Mouse (Mus musculus) ES-Bruce4 (cell line): ENCODE measurements around the gene Cct7. TPM values are rescaled to one million over a fixed set of nuclear protein-coding genes. Genes with fewer than 3 reads are reported as not detected.
A peak's percentile ranks its signal among the peaks of the same experiment; 100 is the strongest.

Source experiments
- H3K27ac ChIP-seq: 2 replicates; pipeline ENCODE4 v1.5.1; 2012; ENCODE audit warnings: low read length, inconsistent platforms; ENCODE audit not compliant: insufficient read depth
- H3K27me3 ChIP-seq: 2 replicates; pipeline ENCODE4 v1.6.1; 2012; ENCODE audit warnings: mild to moderate bottlenecking, low read length, inconsistent platforms; ENCODE audit not compliant: control insufficient read depth, poor library complexity, insufficient read depth, severe bottlenecking
- H3K36me3 ChIP-seq: 2 replicates; pipeline ENCODE4 v1.6.1; 2012; ENCODE audit warnings: inconsistent platforms, mild to moderate bottlenecking, low read length, moderate library complexity; ENCODE audit not compliant: control insufficient read depth, poor library complexity, insufficient read depth, severe bottlenecking
- H3K4me1 ChIP-seq: one replicate; pipeline ENCODE4 v1.8.1; 2011; ENCODE audit warnings: low read length; ENCODE audit not compliant: control insufficient read depth, insufficient read depth
- H3K4me3 ChIP-seq: 2 replicates; pipeline ENCODE4 v1.5.1; 2011; ENCODE audit warnings: low read depth, mild to moderate bottlenecking, low read length
- H3K9ac ChIP-seq: 2 replicates; pipeline ENCODE4 v1.6.1; 2012; ENCODE audit warnings: low read depth, mild to moderate bottlenecking, inconsistent platforms; ENCODE audit not compliant: poor library complexity, severe bottlenecking
- H3K9me3 ChIP-seq: replicated peaks from 2 replicates; pipeline ENCODE4 v1.6.1; 2012; ENCODE audit warnings: mild to moderate bottlenecking, low read length, inconsistent platforms; ENCODE audit not compliant: control insufficient read depth, poor library complexity, insufficient read depth, severe bottlenecking
- CTCF ChIP-seq: IDR thresholded peaks from one replicate; pipeline ENCODE4 v1.8.1; 2011; ENCODE audit warnings: low read depth, low read length
- EP300 ChIP-seq: IDR thresholded peaks from 2 replicates; pipeline ENCODE4 v1.6.1; 2011; ENCODE audit warnings: low read depth, low read length; ENCODE audit not compliant: insufficient read depth
- POLR2A ChIP-seq: IDR thresholded peaks from one replicate; pipeline ENCODE4 v1.8.1; 2011; ENCODE audit warnings: low read length; ENCODE audit not compliant: insufficient read depth
- polyA plus RNA-seq: library from polyadenylated mRNA; stranded (reverse); fragments of >200 nt; gene quantifications from 2 replicates; pipeline ENCODE4 v1.2.4, GENCODE M21; 2011; ENCODE audit warnings: low read depth; ENCODE audit not compliant: missing spikeins, insufficient read depth, insufficient read length

Gene Cct7
- polyA plus RNA-seq, 1 experiment, result 467 TPM

DNA sequence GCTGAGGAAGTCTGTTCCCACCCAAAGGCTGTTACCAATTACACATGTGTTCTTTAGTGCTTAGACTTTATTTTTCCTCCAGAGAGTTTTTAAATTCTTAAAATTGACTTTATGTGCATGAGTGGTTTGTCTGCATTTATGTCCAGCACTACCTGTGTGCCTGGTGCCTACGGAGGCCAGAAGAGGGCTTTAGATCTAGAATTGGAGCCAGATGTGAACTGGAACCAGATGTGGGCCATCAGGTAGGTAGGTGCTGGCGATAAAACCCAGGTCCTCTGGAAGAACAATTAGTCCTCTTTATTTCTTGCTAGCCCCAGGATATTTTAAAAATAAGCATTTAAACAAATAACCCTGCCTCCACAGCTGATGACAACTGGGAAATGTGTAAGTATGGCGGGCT, 40.3 kb downstream of the Cct7 start:
- Histone ChIP-seq H3K9ac (no peak overlapping the region), H3K9me3 (no peaks in the 10 kb centered on the region), H3K4me1 (no peaks in the 10 kb centered on the region), H3K36me3 (no peaks in the 10 kb centered on the region), H3K27ac (no peak overlapping the region), H3K4me3 (no peak overlapping the region), H3K27me3 (no peaks in the 10 kb centered on the region)
- TF ChIP-seq CTCF, result no peak
- no peak for TF ChIP-seq EP300
- no peak for TF ChIP-seq POLR2A

DNA sequence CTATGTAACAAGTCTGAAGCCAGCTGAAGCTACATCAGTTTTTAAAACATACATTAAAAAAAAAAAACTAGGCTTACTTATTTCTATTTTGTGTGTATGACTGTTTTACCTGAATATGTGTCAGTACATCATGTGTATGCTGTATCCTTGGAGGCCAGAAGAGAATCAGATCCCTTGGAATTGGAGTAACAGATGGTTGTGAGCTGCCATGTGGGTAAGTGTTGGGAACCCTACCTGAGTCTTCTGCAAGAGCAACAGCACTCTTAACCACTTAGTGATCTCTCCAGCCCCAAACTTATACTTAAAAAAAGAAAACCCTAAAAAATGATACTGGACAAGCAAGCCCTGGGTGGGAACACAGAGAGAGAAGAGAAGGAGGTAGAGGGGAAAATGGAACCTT, 45.7 kb downstream of the Cct7 start:
- TF ChIP-seq CTCF, result no peak
- no peak for TF ChIP-seq EP300
- no peak for TF ChIP-seq POLR2A
- Histone ChIP-seq H3K9ac (no peak overlapping the region), H3K4me1 (no peaks in the 10 kb centered on the region), H3K36me3 (no peaks in the 10 kb centered on the region), H3K27ac (no peak overlapping the region), H3K4me3 (no peak overlapping the region), H3K9me3 (no peaks in the 10 kb centered on the region), H3K27me3 (no peaks in the 10 kb centered on the region)

DNA sequence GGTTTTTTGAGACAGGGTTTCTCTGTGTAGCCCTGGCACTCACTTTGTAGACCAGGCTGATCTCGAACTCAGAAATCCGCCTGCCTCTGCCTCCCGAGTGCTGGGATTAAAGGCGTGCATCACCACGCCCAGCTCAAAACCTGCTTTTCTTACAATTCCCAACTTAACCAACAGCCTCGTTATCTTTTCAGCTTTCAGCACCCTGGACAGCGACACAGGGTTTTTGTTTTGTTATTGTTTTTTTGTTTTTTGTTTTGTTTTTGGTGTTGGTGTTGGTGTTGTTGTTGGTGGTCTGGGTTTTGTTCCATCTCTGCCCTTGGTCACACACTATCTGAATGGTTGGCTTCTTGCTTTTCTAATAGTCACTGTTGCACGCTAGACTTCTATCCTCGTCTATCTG, 46.8 kb downstream of the Cct7 start:
- H3K9ac ChIP-seq, result no peak overlapping the region

DNA sequence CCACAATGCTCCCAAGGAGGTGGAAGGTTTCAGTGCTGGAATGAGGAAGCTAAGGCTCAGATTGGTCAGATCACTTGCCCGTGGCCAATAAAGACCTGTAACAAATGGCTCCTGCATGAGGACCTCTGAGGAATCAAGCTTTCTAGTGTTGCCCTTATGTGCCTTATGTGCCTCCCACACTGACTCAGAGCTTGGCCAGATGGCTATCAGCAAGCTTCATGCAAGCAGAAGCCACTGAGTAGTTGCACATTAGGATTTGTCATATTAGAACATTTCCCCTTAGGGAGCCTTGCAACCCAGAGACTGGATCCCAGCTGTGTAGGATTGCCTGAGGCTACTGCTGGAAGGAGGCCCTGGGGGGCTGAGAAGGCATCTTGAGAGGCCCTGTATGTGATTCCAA, 49.1 kb downstream of the Cct7 start:
- Histone ChIP-seq H3K27me3 (no peaks in the 10 kb centered on the region), H3K4me3 (no peak overlapping the region)
- TF ChIP-seq CTCF (no peak), POLR2A (no peak), EP300 (no peak)

More for the DNA sequence above, 46.8 kb downstream of the Cct7 start:
- no peaks in the 10 kb centered on the region for H3K9me3 ChIP-seq
- H3K4me3 ChIP-seq, result no peak overlapping the region
- H3K36me3 ChIP-seq, result no peaks in the 10 kb centered on the region
- no peaks in the 10 kb centered on the region for H3K4me1 ChIP-seq
- no peaks in the 10 kb centered on the region for H3K27me3 ChIP-seq
- H3K27ac ChIP-seq, result no peak overlapping the region
- TF ChIP-seq EP300 (no peak), CTCF (no peak), POLR2A (no peak)

DNA sequence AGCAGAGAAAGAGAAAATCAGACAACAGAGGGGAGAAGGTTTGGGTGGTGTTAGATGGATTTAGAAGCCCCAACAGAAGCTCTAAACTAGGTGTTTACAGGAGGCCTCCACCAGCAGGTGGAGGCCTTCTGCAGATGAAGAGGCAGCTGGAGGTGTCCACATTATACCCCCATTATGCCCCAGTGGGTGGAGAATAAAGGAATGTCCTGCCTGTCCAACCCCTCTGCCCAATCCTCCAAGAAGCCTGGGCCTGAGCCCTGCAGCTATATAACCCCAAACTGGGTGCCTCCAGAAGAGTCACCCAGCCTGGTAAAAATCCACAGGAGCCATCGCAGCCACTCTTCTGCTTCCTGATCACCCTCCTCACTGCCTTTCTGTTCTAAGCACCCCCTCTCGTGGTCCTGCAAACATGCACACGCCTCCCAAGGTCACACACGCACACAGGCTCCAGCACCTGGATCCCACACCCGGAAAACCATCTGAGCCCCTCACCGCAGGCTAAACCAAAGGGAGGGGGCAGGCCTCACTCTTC, 50.3 kb downstream of the Cct7 start:
- no peaks in the 10 kb centered on the region for H3K36me3 ChIP-seq
- no peaks in the 10 kb centered on the region for H3K4me1 ChIP-seq
- no peaks in the 10 kb centered on the region for H3K9me3 ChIP-seq
- no peak overlapping the region for H3K9ac ChIP-seq
- H3K27ac ChIP-seq, result no peak overlapping the region
- peak overlapping the region; percentile 90 for H3K4me3 ChIP-seq
- TF ChIP-seq CTCF (no peak), EP300 (no peak)
- no peaks in the 10 kb centered on the region for H3K27me3 ChIP-seq

More for the DNA sequence above, 49.1 kb downstream of the Cct7 start:
- H3K36me3 ChIP-seq, result no peaks in the 10 kb centered on the region
- H3K9ac ChIP-seq, result no peak overlapping the region
- H3K27ac ChIP-seq, result no peak overlapping the region
- H3K9me3 ChIP-seq, result no peaks in the 10 kb centered on the region
- no peaks in the 10 kb centered on the region for H3K4me1 ChIP-seq

DNA sequence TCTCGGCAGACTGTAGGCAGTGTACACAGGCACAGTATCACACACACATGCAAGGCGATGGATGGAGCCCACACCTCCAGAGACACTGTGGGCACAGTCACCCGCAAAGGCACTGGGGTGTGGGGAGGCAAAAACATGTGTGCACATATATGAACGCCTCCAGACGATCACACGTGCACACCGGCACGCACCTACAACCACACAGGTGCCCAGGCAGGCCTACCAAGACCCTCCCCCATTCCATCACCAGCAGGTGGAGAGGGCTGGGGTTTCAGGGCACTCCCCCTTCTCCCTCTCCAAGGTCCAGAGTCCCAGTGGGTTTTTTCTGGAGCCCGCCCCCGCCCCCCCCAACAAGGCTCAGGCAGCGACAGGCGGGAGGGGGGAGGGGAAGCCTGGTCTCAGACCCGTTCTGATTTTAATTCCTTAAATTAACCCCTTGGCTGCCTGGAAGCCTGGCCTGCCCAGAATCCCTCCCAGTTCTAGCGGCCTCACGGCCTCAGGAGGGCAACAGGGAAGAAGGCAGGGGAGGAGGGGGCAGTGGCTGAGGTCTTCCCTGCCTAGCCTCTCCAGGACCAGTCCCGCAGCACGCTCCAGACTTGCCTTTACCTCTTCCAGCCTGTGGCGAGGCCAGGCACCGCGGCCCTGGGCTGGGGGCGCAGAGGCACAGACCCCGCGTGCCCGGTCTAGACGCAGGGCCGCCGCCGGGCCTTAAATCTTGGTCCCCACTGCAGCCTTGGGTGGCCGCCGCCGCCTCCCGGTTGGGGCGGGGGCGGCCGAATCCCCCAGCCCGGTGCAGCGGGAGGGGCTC, 51.0 kb downstream of the Cct7 start:
- Histone ChIP-seq H3K9me3 (no peaks in the 10 kb centered on the region), H3K36me3 (no peaks in the 10 kb centered on the region), H3K9ac (peak overlapping the region; percentile 58), H3K4me1 (no peaks in the 10 kb centered on the region), H3K27me3 (no peaks in the 10 kb centered on the region), H3K27ac (no peak overlapping the region), H3K4me3 (peak overlapping the region; percentile 90)
- TF ChIP-seq POLR2A, result no peak
